Mouse (Mus musculus) midbrain, embryonic 15.5 days (tissue): ENCODE results near the gene 2810006K23Rik. TPM values are rescaled to one million over a fixed set of nuclear protein-coding genes. Genes with fewer than 3 reads are reported as not detected.
"Not testable (repeated sequence)": the region's sequence is repeated elsewhere in the genome, so short reads cannot be mapped to it uniquely, and the experiment has no call there.

Source experiments
- ATAC-seq: fragments of 200-750 bp; cut with Nextera tagmentation; replicated peaks from 2 replicates; pipeline ENCODE4 v1.8.0; 2017; ENCODE audit warnings: moderate TSS enrichment
- H3K27ac ChIP-seq: fragments of 300-500 bp; sonication (generic); 2 replicates; pipeline ENCODE4 v1.5.1; 2015; ENCODE audit warnings: mild to moderate bottlenecking, inconsistent platforms
- H3K27me3 ChIP-seq: fragments of 300-500 bp; sonication (generic); replicated peaks from 2 replicates; pipeline ENCODE4 v1.6.1; 2015; ENCODE audit warnings: inconsistent platforms
- H3K36me3 ChIP-seq: fragments of 300-500 bp; sonication (generic); replicated peaks from 2 replicates; pipeline ENCODE4 v1.6.1; 2015; ENCODE audit warnings: inconsistent platforms
- H3K4me1 ChIP-seq: fragments of 300-500 bp; sonication (generic); 2 replicates; pipeline ENCODE4 v1.6.1; 2015; ENCODE audit warnings: inconsistent platforms
- H3K4me2 ChIP-seq: fragments of 300-500 bp; sonication (generic); 2 replicates; pipeline ENCODE4 v1.6.1; 2015; ENCODE audit warnings: inconsistent platforms, mild to moderate bottlenecking, moderate library complexity
- H3K4me3 ChIP-seq: fragments of 300-500 bp; sonication (generic); 2 replicates; pipeline ENCODE4 v1.5.1; 2015; ENCODE audit warnings: mild to moderate bottlenecking, inconsistent platforms
- H3K9ac ChIP-seq: fragments of 300-500 bp; sonication (generic); 2 replicates; pipeline ENCODE4 v1.6.1; 2015; ENCODE audit warnings: mild to moderate bottlenecking, inconsistent platforms
- H3K9me3 ChIP-seq: fragments of 300-500 bp; sonication (generic); 2 replicates; pipeline ENCODE4 v1.6.1; 2016; ENCODE audit warnings: inconsistent platforms
- whole genome bisulfite sequencing: fragments of 180-500 bp; shearing (Covaris S2); methylation state at CpG from one replicate; pipeline ENCODE4 v1.1.7; 2015; ENCODE audit warnings: mixed read lengths; 5-methylcytosine and 5-hydroxymethylcytosine counted together
- polyA plus RNA-seq: library from polyadenylated mRNA; unstranded; fragments of >200 nt; fragmentation: Nextera tagmentation; extraction: Ambion mirVana; gene quantifications from 2 replicates; pipeline ENCODE4 v1.2.1, GENCODE M21; 2015

The 2810006K23Rik gene
- 13.6 and 14.6 TPM in 2 replicates for polyA plus RNA-seq

- Histone ChIP-seq H3K4me2 (peak within 1 kb of the TSS; percentile 94), H3K9ac (peak within 1 kb of the TSS; percentile 69), H3K27ac (peak within 1 kb of the TSS; percentile 97), H3K9me3 (no peaks in the 10 kb centered on the region), H3K4me1 (peaks cover 18% of the 10 kb centered on the region), H3K36me3 (no peaks in the 10 kb centered on the region), H3K4me3 (peak within 1 kb of the TSS; percentile 74), H3K27me3 (no peaks in the 10 kb centered on the region)
- ATAC-seq, result peak; percentile 98
- WGBS, result under 1% methylated on average over 72 of the region's 72 CpGs
Measured at GRCm38 (mm10) chr5:124327510-124328364, at the start of gene 2810006K23Rik, which contains the start of gene Mphosph9. TSS of gene 2810006K23Rik (plus strand) at chr5:124328089. TSS of gene Mphosph9 (minus strand) at chr5:124327972.

DNA sequence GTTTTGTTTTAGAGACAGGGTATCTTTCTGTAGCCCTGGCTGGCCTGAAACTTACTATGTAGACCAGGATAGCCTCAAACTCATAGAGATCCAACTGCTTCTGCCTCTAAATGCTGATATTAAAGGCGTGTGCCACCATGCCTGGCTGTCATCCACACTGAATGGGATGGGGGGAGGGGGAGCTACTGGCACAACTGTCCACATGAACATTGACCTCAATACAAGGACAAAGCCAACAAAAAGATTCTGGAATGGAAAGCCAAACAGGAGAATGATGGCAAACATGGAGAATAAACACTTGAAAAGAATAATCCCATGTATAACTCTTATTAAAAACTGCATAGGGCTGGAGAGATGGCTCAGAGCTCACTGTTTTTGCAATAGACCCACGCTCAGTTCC is 45.0 kb upstream of the 2810006K23Rik start:
- ATAC-seq, result no peak
- no peaks in the 10 kb centered on the region for H3K9me3 ChIP-seq
- no peak overlapping the region for H3K9ac ChIP-seq
- H3K4me3 ChIP-seq, result no peak overlapping the region
- no peak overlapping the region for H3K4me2 ChIP-seq
- WGBS, result 93% methylated on average over 2 of the region's 2 CpGs
- no peak overlapping the region for H3K27ac ChIP-seq
- peaks cover 43% of the 10 kb centered on the region; the same call in 1 of the 2 replicates for H3K36me3 ChIP-seq
- no peaks in the 10 kb centered on the region for H3K4me1 ChIP-seq
- no peaks in the 10 kb centered on the region for H3K27me3 ChIP-seq

DNA sequence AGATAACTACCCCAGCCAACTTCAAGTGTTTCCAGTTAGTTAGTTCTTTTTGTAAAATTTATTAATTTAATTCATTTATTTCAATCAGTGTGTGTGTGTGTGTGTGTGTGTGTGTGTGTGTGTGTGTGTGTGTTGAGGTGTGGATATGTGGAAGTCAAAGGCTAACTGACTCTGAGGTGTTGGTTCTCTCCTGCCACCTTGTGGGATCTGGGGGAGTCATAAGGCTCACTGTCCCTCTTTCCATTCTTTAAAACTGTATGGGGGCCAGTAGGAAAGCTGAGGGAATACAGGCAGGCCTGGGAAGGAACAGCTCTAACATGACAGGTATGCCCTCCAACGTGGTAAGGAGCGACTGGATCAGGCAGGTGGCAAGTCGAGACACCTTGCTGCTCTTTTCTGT is 43.6 kb upstream of the 2810006K23Rik start:
- peaks cover 45% of the 10 kb centered on the region for H3K36me3 ChIP-seq
- H3K4me1 ChIP-seq, result no peaks in the 10 kb centered on the region
- no peak overlapping the region for H3K4me2 ChIP-seq
- no peaks in the 10 kb centered on the region for H3K9me3 ChIP-seq
- no peak overlapping the region for H3K9ac ChIP-seq
- no peak for ATAC-seq
- H3K27me3 ChIP-seq, result no peaks in the 10 kb centered on the region
- H3K4me3 ChIP-seq, result no peak overlapping the region
- WGBS, result 69% methylated on average over 3 of the region's 3 CpGs
- no peak overlapping the region for H3K27ac ChIP-seq

DNA sequence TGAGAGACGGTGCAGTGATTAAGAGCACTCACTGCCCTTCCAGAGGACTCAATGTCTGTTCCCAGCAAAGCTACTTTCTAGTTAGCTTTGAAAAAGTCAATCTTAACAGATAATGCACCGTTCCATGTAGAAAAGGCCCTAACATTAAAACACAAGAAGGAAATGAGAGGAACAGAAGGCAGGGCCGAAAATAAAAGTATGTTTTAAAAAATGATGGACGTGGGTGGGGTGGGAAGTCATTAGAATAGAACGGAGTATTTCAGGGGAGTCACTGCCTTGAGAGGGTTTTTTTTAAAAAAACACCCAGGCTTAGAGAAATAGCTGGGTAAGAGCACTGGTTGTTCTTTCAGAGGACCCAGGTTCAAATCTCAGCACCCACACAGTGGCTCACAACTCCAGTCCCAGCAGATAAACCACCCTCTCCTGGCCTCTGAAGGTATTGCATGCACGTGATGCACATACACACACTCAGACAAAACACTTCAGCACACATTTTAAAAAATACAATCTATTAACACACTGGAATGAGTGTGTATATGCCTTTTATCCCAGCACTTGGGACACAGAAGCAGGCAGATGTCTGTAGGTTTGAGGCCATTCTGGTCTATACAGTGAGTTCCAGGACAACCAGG is 40.2 kb upstream of the 2810006K23Rik start:
- H3K9ac ChIP-seq, result no peak overlapping the region
- no peaks in the 10 kb centered on the region for H3K27me3 ChIP-seq
- no peak for ATAC-seq
- WGBS, result 96% methylated on average over 6 of the region's 6 CpGs
- no peak overlapping the region for H3K27ac ChIP-seq
- no peak overlapping the region for H3K4me2 ChIP-seq
- H3K9me3 ChIP-seq, result no peaks in the 10 kb centered on the region
- no peaks in the 10 kb centered on the region for H3K4me1 ChIP-seq
- no peak overlapping the region for H3K4me3 ChIP-seq
- H3K36me3 ChIP-seq, result peaks cover 54% of the 10 kb centered on the region

- peaks cover 50% of the 10 kb centered on the region for H3K36me3 ChIP-seq
- WGBS, result 97% methylated on average over 4 of the region's 4 CpGs
- H3K4me2 ChIP-seq, result no peak overlapping the region
- H3K4me3 ChIP-seq, result no peak overlapping the region
- no peak overlapping the region for H3K9ac ChIP-seq
- no peaks in the 10 kb centered on the region for H3K27me3 ChIP-seq
- no peaks in the 10 kb centered on the region for H3K4me1 ChIP-seq
- no peak overlapping the region for H3K27ac ChIP-seq
- no peaks in the 10 kb centered on the region for H3K9me3 ChIP-seq
- no peak for ATAC-seq
Measured at GRCm38 (mm10) chr5:124290216-124290615, 37.7 kb upstream of the 2810006K23Rik start.

- Histone ChIP-seq H3K4me1 (no peaks in the 10 kb centered on the region), H3K27me3 (no peaks in the 10 kb centered on the region), H3K4me3 (no peak overlapping the region), H3K9ac (no peak overlapping the region), H3K9me3 (no peaks in the 10 kb centered on the region), H3K36me3 (peaks cover 41% of the 10 kb centered on the region), H3K4me2 (no peak overlapping the region), H3K27ac (no peak overlapping the region)
- 95% methylated on average over 5 of the region's 5 CpGs for whole genome bisulfite sequencing
- ATAC-seq, result no peak
Measured at GRCm38 (mm10) chr5:124293967-124294366, 33.9 kb upstream of the 2810006K23Rik start.

- H3K9me3 ChIP-seq, result no peaks in the 10 kb centered on the region
- WGBS, result 97% methylated on average over 4 of the region's 4 CpGs
- H3K4me3 ChIP-seq, result no peak overlapping the region
- H3K27me3 ChIP-seq, result no peaks in the 10 kb centered on the region
- H3K4me1 ChIP-seq, result no peaks in the 10 kb centered on the region
- peaks cover 21% of the 10 kb centered on the region for H3K36me3 ChIP-seq
- H3K4me2 ChIP-seq, result no peak overlapping the region
- no peak overlapping the region for H3K9ac ChIP-seq
- no peak for ATAC-seq
- no peak overlapping the region for H3K27ac ChIP-seq
Measured at GRCm38 (mm10) chr5:124296475-124296874, 31.4 kb upstream of the 2810006K23Rik start.

- H3K27me3 ChIP-seq, H3K9ac ChIP-seq, H3K4me1 ChIP-seq, ATAC-seq, H3K9me3 ChIP-seq, H3K27ac ChIP-seq, H3K4me2 ChIP-seq, H3K4me3 ChIP-seq: not testable (repeated sequence)
- 55% methylated on average over 4 of the region's 4 CpGs for WGBS
- peaks cover 21% of the 10 kb centered on the region for H3K36me3 ChIP-seq
Measured at GRCm38 (mm10) chr5:124299307-124299706, 28.6 kb upstream of the 2810006K23Rik start.

DNA sequence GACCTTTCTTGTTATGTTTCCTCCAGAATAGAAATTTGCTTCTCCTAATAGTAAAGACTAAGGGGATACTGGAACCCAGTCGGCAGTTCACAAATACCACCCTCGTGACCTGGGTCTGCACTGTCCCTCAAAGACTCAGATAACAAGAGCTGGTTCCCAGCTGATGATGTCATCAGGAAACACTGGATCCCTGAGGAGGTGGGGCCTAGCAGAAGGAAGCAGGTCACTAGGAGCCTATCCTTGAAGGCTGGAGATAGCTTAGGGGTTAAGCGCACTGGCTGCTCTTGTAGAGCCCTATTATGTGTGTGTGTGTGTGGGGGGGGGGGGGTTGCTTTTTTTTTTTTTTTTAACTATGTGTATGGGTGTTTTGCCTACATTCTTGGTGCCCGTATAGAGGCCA is 27.8 kb upstream of the 2810006K23Rik start:
- ATAC-seq, result no peak
- no peak overlapping the region for H3K4me2 ChIP-seq
- no peak overlapping the region for H3K27ac ChIP-seq
- no peaks in the 10 kb centered on the region for H3K9me3 ChIP-seq
- H3K27me3 ChIP-seq, result no peaks in the 10 kb centered on the region
- H3K36me3 ChIP-seq, result peaks cover 21% of the 10 kb centered on the region
- no peaks in the 10 kb centered on the region for H3K4me1 ChIP-seq
- no peak overlapping the region for H3K9ac ChIP-seq
- 80% methylated on average over 4 of the region's 4 CpGs for WGBS
- H3K4me3 ChIP-seq, result no peak overlapping the region

GRCm38 (mm10) chr5:124302853-124303252 is 25.0 kb upstream of the 2810006K23Rik start:
- H3K36me3 ChIP-seq, result peaks cover 30% of the 10 kb centered on the region
- 97% methylated on average over 6 of the region's 6 CpGs for WGBS
- not testable (repeated sequence) for H3K9ac ChIP-seq

DNA sequence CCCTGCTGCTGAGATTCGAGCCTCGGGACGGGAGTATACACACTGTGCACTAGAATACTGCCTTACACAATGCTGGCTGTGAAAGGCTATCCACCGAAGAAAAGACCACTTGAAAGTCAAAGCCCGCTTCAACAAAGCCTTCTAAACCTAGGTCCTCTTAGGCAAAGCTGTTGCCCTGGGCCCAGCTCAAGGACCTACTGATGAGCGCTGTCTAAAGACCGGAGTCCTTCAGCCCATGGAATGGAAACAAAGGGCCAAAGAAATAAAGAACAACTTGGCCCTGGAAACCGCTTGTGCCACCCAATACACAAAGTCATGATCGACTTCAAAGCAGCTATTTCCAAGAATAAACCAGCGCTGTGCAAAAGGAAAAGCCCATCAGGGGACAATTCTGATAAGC is 18.7 kb upstream of the 2810006K23Rik start:
- 71% methylated on average over 10 of the region's 10 CpGs for WGBS
- ATAC-seq, result no peak

More at GRCm38 (mm10) chr5:124302853-124303252, 25.0 kb upstream of the 2810006K23Rik start:
- not testable (repeated sequence) for H3K9me3 ChIP-seq, H3K4me3 ChIP-seq, H3K27me3 ChIP-seq, H3K27ac ChIP-seq, ATAC-seq, H3K4me1 ChIP-seq, H3K4me2 ChIP-seq

DNA sequence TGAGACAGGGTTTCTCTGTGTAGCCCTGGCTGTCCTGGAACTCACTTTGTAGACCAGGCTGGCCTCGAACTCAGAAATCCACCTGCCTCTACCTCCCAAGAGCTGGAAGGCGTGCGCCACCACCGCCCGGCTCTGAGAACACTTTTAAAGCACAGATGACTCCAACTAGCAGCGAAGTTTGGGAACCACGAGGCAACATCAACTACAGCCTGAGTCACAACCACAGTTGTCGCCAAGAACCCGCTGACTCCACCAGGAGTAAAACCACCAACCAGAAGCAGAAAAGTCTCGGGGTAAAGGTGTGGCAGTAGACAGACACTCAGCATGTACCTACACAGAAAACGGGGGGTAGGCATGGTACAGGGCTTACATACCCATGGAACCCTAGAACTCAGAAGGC is 17.8 kb upstream of the 2810006K23Rik start:
- WGBS, result 94% methylated on average over 11 of the region's 11 CpGs
- ATAC-seq, result no peak
- no peak overlapping the region for H3K9ac ChIP-seq

More for the DNA sequence above, 18.7 kb upstream of the 2810006K23Rik start:
- Histone ChIP-seq H3K36me3 (peaks cover 42% of the 10 kb centered on the region), H3K27ac (no peak overlapping the region), H3K4me1 (no peaks in the 10 kb centered on the region), H3K27me3 (no peaks in the 10 kb centered on the region), H3K4me2 (no peak overlapping the region), H3K9ac (no peak overlapping the region), H3K4me3 (no peak overlapping the region), H3K9me3 (no peaks in the 10 kb centered on the region)

More for the DNA sequence above, 17.8 kb upstream of the 2810006K23Rik start:
- no peak overlapping the region for H3K4me3 ChIP-seq
- peaks cover 50% of the 10 kb centered on the region for H3K36me3 ChIP-seq
- no peaks in the 10 kb centered on the region for H3K9me3 ChIP-seq
- no peak overlapping the region for H3K27ac ChIP-seq
- no peaks in the 10 kb centered on the region for H3K4me1 ChIP-seq
- H3K4me2 ChIP-seq, result no peak overlapping the region
- no peaks in the 10 kb centered on the region for H3K27me3 ChIP-seq
